Mouse (Mus musculus) urinary bladder, postnatal 10 days (tissue): ENCODE measurements around the gene Lpp.
A peak's percentile ranks its signal among the peaks of the same experiment; 100 is the strongest.

Experiments
- DNase-seq: peaks from one replicate; pipeline ENCODE4 v3.0.0; 2022; ENCODE audit warnings: low spot score

The Lpp gene

DNA sequence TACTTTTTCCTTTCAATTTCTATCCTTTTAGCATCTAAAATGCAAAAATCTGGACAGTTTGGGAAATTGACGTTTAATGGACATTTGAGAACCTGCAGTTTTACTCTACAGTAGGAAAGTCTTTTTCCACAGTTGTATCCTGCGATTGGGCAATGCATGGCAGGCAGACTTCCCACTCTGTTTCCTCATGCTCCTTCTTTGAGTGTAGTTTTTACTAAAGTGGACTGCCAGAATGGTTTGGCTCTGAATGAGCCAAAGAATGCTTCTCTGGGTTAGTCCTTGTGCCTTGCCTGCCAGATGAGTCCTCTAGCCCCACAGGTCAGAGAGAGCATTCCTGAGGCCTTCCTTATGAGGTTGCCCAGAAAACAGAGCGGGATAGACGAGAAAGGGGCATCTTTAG, 166.5 kb downstream of the Lpp start:
- no peak for DNase-seq

DNA sequence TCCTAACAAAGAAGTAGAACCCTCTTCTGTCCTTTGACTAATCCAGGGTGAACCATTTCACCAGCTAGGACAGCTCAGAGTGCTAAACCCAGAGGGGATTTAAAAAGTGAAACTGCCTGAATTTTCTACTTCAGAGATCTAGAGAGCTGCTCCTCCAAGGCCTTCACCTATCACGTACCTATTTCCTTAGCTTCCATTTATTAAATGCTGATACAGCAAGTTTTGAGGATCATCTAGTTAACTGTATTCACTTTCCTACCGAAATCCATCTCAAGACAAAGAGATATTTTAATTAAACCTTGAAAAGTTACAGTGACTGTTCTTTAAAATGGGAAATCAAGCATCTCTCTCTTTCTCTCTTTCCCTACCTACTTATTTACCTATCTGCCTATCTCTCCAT, 167.7 kb downstream of the Lpp start:
- no peak for DNase-seq

DNA sequence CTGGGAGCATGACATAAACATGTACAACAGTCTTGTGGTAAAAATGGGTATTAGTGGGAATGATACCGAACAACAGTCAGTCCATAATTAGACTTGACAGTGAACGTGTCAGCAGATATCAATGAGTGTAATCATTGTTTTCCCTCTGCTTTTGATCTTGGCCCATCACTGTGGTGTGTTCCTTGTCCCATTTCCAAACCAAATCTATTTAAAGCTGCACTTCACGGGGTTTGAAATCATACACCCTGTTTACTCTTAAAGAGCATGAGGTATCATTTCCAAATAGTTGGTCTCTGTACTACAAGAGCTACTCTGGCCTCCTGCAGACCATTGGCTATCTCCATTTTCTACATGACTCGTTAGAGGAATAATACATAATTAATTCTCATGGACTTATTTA, 168.3 kb downstream of the Lpp start:
- no peak for DNase-seq

DNA sequence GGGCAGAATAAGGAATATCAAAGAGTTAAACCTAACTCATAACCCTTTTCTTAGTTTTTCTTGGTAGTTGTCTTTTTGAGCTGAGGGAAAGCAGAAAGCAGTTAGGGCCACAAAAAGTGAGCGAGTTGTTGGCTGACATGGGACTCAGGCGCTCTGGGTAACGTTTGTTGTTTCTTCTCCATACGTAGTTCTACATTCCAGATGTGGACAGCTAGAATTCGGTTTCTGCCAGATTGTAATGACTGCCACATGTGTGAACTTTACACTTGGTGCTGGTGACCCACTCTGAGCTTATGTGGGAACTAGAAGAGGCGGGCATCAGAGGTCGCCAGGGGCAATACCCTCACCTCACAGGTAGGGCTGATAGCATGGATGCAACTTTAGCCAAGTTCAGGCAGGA, 172.0 kb downstream of the Lpp start:
- DNase-seq, result no peak

DNA sequence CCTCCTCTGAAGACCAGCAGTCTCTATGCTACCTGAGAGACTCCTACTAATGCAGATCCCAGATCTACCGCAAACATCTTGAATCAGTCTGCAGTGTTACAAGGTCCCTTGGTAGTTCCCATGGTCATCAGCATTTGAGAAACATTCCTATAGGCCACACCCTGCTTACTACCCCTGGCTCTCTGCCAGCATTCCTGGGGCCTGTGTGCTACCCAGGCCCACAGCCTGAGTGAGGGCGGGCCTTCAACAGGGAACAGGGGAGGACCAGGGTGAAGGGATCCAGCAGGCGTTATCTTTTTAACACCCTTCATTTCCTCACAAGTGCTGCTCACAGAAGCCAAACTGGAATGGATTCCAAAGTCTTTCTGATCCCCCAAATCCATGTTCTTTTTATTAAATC, 173.0 kb downstream of the Lpp start:
- DNase-seq, result peak; percentile 16

DNA sequence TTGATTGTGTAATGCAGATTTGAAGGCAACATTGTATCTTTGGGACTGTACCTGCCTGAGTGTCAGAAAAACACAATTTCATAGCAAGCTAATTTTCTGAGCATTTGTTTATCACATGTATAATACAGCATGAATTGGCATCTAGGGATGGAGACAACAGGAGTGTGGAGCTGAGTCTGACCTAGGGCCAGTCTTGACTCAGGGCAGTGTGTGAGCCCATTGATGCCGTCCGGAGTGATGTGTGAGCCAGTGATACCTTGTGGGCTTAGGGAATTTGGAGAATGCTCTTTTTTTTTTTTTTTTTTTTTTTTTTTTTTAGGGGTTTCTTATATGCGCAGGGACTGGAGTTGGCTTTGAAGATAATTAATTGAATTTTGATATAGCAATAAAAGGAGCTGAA, 174.3 kb downstream of the Lpp start:
- no peak for DNase-seq

DNA sequence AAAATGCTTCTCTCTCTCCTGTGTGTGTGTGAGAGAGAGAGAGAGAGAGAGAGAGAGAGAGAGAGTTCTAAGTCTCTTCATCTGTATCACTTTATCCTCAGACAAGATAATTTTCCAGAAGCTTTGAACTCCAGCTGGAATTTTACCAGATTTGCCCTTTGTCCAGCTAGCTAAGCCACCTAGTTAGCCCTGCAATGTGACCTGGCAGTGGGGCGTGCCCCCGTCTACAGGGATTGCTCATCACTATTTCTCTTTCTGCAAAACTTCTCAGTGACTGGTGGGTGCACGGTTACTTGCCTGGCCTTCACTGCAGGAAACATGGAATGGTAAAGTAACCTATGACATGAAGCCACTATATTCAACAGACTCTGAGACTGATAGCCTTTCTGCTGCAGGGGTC, 174.8 kb downstream of the Lpp start:
- DNase-seq, result no peak

DNA sequence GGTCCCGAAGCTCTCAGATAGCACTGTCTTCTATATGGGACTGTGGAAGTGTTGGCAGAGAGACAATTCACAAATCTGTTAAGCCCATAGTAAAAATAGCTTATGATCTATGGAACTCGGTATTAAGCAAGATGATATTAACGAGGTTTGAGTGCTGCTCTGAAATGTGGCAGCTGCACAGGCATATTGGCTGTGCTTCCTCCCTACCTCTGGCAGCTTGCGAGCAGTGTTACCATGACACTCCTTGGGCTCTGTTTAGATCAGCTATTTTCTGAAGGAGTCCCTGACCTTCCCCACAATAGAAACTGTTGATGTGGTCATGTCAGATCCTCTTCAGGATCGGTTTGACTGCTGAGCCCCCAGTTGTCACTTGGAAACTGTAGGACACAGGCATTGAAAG, 176.4 kb downstream of the Lpp start:
- no peak for DNase-seq

DNA sequence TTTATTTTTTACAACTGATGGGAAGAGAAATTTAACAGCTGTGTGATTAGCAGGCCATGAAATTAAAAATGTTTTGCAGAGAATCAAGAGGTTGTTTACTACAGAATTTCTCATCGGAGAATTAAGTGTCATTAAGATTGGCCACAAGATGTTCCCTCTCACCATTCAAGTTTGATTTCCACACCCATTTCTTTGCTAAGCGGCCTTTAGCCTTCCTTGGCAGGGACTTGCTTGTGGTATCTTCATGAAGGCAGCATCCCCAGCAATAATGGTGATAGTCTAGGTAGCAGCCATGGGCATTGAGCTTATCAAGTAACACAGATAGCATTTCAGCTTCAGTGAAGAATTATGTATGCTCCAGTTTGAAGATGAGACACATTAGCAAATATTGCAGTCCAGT, 183.7 kb downstream of the Lpp start:
- no peak for DNase-seq

DNA sequence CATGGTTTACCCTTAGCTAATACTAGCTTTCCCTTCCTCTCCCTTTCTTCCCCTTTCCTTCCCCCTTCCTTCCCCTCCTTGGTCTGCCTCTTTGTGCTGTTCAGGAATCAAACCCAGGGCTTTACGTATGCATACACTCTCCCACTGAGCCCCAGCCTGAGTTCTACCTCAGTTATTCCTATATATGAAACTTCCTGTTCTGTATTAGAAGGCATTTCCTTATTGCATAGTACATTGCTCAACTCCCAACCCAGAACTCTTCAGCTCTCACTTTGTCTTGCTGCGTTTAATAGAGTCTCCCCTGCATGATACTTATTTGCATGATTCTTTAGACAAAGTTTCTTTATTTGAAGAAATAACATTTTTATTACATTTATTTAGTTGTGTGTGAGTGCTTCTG, 184.5 kb downstream of the Lpp start:
- DNase-seq, result no peak

DNA sequence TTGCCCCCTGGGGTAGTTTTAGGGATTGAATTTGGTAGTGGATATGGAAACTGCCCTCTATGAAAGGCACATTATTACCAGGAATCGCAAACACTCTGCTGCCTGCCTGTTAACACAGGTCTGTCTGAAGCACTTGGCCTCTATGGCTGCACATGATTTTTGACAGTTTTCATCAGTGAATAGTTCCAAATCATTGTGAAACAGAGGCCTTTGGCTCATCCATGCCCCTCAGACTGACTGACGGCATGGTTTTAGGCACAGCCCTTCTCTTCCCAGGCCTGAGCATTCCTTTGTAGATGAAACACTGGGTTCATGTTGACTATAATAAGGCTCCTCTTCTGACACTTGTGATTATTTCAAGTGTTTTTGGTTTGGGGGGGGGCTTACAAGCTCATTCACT, 189.5 kb downstream of the Lpp start:
- no peak for DNase-seq

DNA sequence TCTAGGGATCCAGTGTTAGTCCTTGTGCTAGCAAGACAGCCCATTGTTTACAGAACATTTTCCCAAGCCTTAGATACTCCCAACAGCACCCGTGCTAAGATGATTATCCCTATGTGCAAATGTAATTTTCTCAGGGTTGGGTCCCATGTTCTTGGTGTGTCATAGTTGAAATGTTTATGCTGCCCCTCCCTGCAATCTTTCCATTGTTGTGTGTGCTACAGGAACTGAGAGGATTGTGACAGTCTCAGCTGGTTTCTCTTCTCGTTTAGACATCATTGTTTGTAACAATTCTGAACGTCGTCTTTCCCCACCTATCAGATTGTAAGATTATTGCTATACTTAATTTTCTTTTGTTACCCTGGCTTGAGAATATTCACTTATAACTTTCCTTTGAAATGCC, 200.2 kb downstream of the Lpp start:
- no peak for DNase-seq

DNA sequence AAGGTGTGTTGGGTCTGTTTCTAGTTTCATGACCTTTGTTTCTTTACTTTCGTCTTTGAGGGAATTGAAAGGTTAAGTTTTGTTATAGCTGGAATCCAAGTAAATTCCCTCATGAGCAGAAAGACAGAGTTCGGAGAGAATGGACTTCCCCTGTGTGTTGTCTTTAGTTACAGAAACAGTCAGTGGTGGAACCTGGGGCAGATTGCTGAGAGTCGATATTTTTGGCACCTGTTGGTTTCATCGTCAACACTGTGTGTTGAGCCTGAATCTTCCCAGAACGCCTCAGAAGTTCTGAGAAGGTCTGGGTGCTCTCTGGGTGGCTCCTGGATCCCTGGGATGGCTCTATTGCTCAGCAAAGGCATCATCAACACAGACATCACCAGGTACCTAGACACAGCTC, 201.2 kb downstream of the Lpp start:
- no peak for DNase-seq

DNA sequence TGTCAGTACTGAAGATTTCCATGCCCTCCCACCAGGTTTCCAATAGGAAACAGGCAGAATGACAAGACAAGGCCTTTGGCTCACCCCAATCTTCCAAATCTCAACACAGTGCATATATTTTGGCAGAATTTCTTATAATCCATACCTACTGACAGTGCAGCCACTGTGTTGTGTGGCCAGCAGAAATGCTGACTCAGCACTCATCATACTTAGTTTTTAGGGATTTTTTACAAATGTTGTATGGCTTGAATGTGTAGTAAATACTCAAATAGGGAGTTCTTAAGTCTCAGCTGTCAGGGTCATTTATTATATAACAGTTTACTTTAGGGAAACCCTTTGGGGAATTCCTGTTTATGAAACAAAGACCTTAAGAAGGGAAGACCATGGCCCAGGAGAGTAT, 202.2 kb downstream of the Lpp start:
- DNase-seq, result no peak

DNA sequence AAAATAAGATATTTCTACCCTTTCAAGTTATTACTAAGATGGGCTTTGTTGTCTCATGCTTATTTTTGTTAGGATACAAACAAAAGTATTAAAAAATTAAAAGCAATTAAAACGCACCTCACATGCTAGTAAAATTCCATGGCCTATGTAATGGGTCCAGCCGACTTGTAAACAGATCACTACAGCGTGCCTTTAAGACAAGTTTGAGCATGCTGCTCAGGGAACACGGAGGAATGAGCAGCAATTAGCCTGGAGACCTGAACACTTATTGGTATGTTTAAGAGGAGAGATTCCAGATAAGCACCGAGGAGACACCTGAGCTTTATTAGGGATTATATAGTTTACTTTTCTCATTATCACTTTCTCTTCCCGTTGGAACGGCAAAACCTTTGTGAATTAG, 205.3 kb downstream of the Lpp start:
- no peak for DNase-seq

DNA sequence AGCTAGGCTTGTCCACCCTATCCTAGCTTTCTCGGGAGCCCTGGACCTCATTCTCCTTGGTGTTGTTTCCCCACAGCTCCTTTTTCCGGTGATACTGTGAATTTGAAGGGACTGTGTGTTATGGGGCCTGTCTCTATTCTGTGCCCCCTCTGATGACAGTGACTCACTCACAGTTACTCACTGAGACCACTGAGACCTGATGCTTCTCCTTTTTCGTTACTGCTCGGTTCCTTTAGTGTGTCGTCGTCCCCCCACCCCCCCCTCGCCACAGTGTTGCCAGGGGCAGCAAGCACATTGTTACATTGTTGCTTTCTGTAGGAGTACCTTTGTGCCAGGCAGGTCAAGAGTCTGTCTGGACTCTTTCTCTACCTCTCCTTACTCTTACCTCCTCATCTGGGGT, 206.5 kb downstream of the Lpp start:
- no peak for DNase-seq

DNA sequence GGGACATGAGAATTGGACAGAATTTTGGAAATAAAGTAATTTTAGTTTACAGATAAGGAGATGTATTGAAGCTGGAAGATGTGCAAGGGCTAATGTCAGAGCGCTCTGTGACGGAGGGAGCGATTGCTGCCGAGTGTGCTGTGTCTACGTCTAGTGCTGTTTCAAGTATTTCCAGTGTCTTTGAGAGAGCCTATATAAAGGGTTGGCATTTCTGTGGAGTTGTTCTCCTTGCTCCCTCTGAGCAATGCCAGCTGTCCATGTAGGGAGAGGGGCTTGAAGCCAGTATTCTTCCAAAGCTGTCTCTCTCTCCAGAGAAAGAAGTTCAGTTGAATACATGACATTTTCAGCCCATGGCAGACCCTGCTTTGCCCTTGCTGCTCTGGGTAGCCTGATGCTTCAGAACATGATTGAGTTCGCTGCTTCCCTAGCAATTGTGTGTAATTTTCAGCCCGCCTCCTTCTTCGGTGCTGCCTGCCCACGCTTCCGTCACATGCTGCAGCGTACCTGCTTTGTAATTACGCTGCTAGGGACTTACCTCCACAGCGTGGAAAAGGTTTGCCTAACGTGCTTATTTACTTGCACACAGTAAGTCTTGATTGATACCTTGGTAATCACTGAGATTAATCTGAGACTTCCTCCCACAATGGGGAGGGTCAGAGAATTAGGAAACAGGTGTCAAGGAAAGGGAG, 207.1 kb downstream of the Lpp start:
- no peak for DNase-seq

DNA sequence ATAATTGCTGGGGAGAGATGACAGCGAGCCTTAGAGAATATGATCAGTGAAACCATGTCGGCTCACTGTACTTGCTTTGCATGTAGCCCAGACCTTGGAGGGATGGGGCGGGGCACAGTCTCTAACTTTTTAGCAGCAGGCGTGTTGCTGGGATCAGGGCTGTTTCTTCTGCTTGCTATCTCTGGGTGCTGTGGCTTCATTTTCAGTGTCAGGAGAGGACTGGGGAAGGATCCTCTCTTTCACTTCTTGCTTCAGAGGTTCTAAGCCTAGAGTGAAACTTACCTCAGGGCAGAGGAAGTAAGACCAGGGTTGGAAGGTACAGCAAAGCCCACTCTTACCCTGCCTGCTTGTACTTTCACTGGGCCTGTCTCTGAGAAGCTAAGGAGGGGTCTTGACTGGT, 210.0 kb downstream of the Lpp start:
- DNase-seq, result no peak

DNA sequence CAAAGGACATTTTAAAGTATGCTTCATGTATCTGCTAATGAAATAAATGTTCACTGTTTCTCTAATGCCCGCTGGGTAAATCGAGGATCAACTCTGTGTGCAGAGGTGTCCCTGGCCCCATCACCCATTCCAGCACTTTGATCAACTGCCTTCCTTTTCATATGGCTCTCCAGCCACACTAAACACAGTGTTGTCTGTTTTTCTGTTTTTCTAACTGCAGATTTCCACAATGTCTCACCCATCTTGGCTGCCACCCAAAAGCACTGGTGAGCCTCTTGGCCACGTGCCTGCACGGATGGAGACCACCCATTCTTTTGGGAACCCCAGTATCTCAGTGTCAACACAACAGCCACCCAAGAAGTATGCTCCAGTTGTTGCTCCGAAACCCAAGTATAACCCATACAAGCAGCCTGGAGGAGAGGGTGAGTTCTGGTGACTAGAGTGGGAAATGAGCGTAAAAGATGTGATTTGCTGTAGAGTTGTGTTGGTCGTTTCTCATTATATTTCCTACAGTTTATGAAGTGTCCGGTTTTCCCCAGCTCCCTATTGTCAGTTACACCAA, 214.7 kb downstream of the Lpp start:
- DNase-seq, result no peak

DNA sequence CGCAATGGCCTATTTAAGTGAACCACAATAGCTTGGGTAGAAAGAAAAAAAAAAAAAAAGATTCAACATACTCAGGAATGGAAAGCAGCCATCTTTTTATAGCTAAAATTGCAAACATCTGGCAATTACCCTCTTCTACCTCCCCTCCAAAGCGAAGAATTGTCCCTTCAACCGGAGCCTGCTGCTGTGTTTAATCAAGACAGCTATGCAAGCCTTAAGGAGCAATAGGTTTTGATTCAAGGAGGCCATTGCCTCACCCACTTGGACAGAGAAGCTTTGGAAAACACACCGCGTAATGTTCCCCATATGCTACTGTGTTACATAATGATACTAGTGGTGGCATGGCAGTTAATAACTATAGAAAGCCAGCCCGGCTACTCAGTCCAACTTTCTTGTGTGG, 226.2 kb downstream of the Lpp start:
- DNase-seq, result no peak

DNA sequence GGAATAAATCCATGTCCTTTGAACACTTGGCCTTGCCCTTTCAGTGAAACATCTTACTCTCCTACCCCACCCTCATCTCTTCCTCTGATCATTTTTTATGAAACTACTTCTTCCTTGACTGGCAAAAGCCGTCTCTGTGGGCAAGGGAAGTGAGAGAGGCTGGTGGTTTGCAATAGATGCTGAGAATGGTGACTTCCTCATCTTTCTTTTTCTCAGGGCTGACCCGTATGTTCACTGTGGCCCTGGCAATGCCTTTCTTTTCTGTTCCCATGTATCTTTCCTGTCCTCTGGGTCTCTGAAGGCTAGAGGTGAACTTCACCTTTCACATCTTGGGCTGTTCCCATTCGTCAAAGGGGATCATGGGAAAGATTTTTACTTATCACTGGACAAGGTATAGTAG, 226.7 kb downstream of the Lpp start:
- no peak for DNase-seq

DNA sequence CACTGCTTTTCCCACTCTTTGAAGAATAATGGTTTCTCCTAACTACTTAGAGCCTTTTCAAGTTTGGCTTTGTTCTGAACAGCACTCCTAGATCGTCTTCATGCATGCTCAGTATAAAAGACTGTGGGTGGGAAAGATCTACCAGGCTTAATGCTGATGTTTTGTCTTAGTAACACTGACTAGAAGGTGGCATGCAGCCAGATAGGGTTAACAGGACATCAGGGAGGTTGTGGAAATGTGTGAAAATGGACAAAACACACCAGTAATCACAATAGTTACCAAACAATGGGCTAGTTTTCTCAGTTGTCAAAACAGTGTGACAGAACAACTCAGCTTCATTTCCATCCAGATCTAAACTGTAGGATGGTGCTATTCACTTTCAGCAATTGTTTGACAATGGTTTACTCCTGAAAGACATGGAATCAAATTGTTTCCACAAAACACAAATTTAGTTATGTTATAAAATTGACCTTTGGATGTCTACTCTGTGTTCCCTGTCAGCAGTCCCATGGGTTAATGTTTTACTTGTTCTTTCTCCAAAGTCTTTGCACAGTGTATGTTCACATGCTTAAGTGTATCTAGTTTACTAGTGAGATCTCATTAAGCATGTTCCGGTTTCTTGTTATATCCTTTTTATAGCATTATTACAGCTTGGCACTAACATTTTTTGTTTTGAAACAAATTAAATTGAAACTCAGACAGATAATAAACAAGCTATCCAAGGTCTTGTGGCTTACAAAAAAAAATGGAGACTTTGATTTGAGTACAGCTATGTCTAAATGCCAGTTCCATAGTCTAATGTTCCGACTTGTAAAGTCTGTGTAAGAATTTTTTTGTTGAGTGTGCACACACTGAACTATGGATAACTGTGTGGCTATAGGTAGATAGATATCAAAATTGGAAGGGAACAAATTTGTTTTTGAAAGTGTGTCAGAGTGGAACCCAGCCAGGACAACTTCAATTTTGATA, 229.2 kb downstream of the Lpp start:
- DNase-seq, result no peak

DNA sequence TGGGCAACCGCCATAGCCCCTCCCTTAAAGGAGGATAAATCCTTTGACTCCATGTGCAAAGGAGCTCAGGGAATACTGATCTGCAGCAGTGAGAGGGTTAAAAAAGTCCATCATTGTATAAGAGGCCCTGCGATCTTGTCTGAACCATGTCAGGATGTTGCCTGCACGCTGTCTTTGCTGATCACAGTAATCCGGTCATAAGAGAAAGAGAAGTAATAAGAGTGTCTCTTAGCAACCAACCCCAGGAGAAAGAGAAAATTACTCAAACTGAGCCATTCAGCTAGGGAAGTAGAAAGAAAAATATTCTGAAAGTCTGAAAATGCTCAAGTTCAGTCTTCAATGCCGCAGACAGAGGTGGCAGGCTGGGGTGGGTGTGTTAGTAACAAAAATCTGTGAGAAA, 231.0 kb downstream of the Lpp start:
- DNase-seq, result no peak
